Mouse (Mus musculus) Patski (cell line): ENCODE measurements around the gene Olfr701. TPM values are rescaled to one million over a fixed set of nuclear protein-coding genes. Genes with fewer than 3 reads are reported as not detected.

Experiments used
- ATAC-seq: fragments of 100-300 bp; one replicate; pipeline ENCODE4 v1.8.0; 2021
- CTCF ChIA-PET: fragments of 350-600 bp; sonication (Branson Sonifier 250); formaldehyde crosslinking; loops from one replicate; lab custom pipeline; 2022; ENCODE audit warnings: inconsistent platforms; lab: Charles Lee
- POLR2A ChIA-PET: fragments of 350-600 bp; sonication (Branson Sonifier 250); formaldehyde crosslinking; loops from one replicate; lab custom pipeline; 2022; ENCODE audit warnings: antibody characterized with exemption, inconsistent platforms; lab: Charles Lee
- DNase-seq: peaks from one replicate; pipeline ENCODE4 v3.0.0-alpha.2; 2011; ENCODE audit warnings: low read depth, low spot score
- H3K27me3 ChIP-seq: fragments of 371-371 bp; one replicate; pipeline ENCODE4 v1.5.1; 2021
- CTCF ChIP-seq: fragments of 100-300 bp; IDR thresholded peaks from one replicate; pipeline ENCODE4 v1.5.1; 2021
- in situ Hi-C: fragments of 300-500 bp; cut with MboI; formaldehyde crosslinking; loops from 3 replicates; pipeline ENCODE4 v1.11.1; 2018; ENCODE audit warnings: low pct_unique_long_range_greater_than_20kb, mixed read lengths
- polyA plus RNA-seq: library from polyadenylated mRNA; unstranded; gene quantifications from one replicate; pipeline ENCODE4 v1.2.3, GENCODE M21; 2021

Gene Olfr701
- polyA plus RNA-seq = 0.04 TPM

DNA sequence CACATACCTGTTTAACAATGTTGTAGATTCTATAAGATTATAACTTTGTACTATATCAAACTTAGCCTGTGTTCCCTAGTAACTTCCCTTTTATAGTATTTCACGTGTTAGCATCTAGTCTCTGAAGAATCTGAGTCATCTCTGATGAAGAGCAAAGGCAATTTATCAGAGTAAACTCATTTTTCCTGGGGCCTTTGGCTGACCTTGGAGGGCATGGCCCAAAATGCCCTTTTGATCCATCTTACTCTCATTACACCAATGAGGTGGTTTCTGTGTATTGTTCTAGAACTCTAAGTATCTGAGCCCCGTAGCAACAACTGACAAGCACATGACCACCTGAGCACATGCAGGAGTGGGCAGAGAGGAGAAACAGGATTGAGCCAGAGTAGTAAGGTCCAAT lies at the start of gene Olfr701:
Gene Olfr701 (plus strand): TSS at position 301 of the 400 bp plus-strand sequence.
- no peaks in the 10 kb centered on the region for H3K27me3 ChIP-seq
- ChIA-PET POLR2A (no interaction called here), CTCF (no interaction called here)
- DNase-seq = no peak
- TF ChIP-seq CTCF = no peak
- ATAC-seq = no peak
- in situ Hi-C loops = loop anchor here (25.0 kb wide), 1 partner anchor 277 kb away; no protein-coding TSS in a partner anchor

DNA sequence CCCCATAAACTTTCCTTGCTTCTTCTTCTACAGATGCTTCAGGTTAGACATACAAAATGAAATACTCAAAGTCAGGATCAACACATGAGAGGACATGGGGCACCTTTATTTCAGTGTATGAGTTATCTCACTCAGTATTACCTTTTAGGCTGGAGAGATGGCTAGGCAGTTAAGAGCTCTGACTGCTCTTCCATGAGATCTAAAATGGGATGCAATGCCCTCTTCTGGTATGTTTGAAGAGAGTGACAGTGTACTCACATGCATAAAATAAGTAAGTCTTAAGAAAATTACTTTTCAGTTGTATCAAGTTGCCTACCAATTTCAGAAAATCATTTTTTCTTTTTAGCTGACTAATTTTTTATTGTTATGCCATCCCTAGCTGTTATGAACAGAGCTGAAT lies 25.6 kb upstream of the Olfr701 start:
- POLR2A ChIA-PET = no interaction called here
- DNase-seq = no peak
- no peaks in the 10 kb centered on the region for H3K27me3 ChIP-seq
- CTCF ChIA-PET = no interaction called here
- TF ChIP-seq CTCF = no peak
- ATAC-seq = no peak
- in situ Hi-C loops = no loop called here

DNA sequence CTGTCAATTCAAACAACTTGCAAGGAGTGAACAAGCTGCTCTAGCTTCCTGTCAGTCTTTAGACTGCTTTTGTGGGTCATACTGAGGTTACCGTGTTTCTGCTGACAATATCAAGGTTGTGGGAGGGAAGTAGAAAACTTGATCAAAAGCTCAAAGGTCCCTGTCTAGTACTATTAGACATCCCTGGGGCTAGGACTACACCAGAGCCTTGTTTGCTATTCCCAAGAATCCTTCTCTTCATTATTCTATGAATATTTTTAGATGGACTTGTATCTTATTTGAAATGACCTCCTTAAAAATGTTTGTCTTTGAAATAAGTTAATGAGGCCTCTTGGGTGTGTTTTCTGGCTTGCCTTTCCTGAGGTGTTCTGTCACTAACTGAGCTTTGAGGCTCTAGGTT lies 20.8 kb upstream of the Olfr701 start, which contains the start of gene Olfr699:
Gene Olfr699 (minus strand): TSS at position 101 of the 400 bp plus-strand sequence.
- DNase-seq = no peak
- ATAC-seq = no peak
- in situ Hi-C loops = no loop called here
- ChIA-PET POLR2A (no interaction called here), CTCF (no interaction called here)
- TF ChIP-seq CTCF = no peak
- H3K27me3 ChIP-seq = no peaks in the 10 kb centered on the region

DNA sequence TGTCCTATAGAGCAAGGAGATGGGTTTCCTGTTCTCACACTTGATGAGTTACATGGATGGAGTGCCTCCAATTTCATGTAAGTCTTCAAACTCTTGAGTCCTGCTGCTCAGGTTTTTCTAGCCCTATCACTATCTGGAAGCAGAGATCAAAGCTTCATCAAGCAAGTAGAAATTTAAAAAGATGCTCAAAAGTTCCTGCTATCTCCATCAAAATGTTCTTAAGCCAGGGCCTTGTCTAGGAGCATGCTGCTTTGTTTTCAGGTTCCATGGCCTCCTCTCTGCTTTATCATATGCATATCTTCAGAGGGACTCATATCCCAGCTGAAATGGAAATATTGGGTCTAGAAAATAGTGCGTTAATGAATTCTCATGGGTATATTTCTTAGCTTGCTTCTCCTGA lies 5.2 kb upstream of the Olfr701 start, which contains the start of gene Olfr700:
Gene Olfr700 (minus strand): TSS at position 101 of the 400 bp plus-strand sequence.
- no peak for DNase-seq
- in situ Hi-C loops = loop anchor here (25.0 kb wide), 1 partner anchor 271 kb away; no protein-coding TSS in a partner anchor
- peaks cover 2% of the 10 kb centered on the region for H3K27me3 ChIP-seq
- CTCF ChIA-PET = no interaction called here
- POLR2A ChIA-PET = no interaction called here
- ATAC-seq = no peak
- TF ChIP-seq CTCF = no peak

DNA sequence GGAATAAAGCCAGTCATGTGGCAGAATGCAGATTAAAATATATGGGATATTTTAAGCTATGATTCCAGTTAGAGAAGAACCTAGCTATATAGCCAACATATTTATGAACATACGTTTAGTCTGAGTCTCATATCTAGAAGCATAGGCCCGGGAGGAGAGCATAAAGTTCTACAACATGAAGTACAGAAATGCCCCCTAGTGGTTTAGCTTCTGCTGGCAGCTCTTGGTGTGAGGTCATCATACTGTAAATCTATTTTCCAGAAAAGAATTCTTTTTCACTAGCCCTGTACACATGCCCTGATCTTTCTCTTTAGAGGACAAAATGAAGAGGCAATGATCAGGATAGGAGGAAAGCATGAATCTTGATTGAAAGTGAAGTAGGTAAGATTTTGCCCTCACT lies 1.8 kb downstream of the Olfr701 start:
- peak; percentile 54 for TF ChIP-seq CTCF
- ChIA-PET CTCF (interaction anchor here (0.9 kb wide), 1 partner anchor 9 kb away, joined by 3 read pairs; no protein-coding TSS in a partner anchor), POLR2A (no interaction called here)
- DNase-seq = no peak
- no peaks in the 10 kb centered on the region for H3K27me3 ChIP-seq
- in situ Hi-C loops = loop anchor here (25.0 kb wide), 1 partner anchor 278 kb away; no protein-coding TSS in a partner anchor
- no peak for ATAC-seq

DNA sequence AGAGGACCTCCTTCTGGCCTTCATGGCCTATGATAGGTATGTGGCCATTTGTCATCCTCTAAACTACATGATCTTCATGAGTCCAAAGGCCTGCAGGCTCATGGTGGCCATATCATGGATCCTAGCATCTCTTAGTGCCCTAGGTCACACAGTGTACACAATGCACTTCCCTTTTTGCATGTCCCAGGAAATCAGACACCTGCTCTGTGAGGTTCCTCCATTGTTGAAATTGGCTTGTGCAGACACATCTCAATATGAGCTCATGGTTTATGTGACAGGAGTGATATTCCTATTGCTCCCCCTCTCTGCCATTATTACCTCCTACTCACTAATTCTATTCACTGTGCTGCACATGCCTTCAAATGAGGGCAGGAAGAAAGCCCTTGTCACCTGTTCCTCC lies 4.5 kb downstream of the Olfr701 start:
- DNase-seq = no peak
- no peaks in the 10 kb centered on the region for H3K27me3 ChIP-seq
- in situ Hi-C loops = loop anchor here (25.0 kb wide), 1 partner anchor 281 kb away; no protein-coding TSS in a partner anchor
- no peak for TF ChIP-seq CTCF
- ChIA-PET CTCF (no interaction called here), POLR2A (no interaction called here)
- no peak for ATAC-seq

DNA sequence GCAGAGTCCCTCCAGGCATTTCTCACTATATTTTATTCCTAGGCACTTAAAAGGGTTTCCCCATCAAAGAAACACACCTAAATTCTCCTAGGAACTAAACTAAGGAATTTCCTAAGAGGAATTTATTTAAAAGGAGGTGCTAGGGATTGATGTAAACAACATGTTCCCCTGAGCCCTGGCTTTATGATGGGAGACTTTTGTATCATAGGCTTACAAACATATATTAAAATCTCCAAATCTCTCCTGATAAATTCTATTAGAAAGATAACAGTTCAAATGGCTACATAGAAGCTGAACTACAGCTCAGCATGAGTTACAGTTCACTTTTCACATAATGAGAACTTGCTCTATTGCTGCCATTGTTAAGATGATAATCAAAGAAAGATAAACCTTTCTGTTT lies 19.9 kb downstream of the Olfr701 start, which contains the start of gene Olfr702:
Gene Olfr702 (minus strand): TSS at position 101 of the 400 bp plus-strand sequence.
- ATAC-seq (no peak), DNase-seq (no peak)
- peaks cover 4% of the 10 kb centered on the region for H3K27me3 ChIP-seq
- CTCF ChIA-PET = no interaction called here
- no peak for TF ChIP-seq CTCF
- in situ Hi-C loops = no loop called here
- POLR2A ChIA-PET = no interaction called here

GRCm38 (mm10) chr7:106843060-106843459 lies 29.1 kb downstream of the Olfr701 start, which contains the start of gene Olfr703:
Gene Olfr703, plus strand, starts transcription at chr7:106843360.
- no peak for ATAC-seq
- no peak for TF ChIP-seq CTCF
- ChIA-PET CTCF (no interaction called here), POLR2A (no interaction called here)
- in situ Hi-C loops = no loop called here
- DNase-seq = no peak
- H3K27me3 ChIP-seq = no peaks in the 10 kb centered on the region

DNA sequence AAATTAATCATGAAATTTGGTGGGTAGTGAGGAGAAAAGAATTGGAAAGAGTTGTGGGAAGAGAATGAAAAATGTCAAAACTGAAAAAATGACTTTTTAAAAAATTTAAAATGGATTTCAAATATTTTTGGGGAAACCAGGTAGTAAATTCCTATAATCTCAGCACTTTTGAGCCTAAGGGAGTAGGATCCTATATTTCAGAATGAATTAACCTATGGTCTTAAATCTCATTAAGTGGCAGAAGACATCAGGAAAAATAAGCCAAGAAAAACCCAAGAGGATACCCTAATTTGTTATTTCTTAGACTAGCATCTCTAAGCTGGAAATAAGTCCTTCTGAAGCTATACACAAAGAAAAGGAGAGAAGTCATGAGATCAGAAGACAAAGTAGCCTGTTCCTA lies 49.0 kb downstream of the Olfr701 start, which contains the start of gene Olfr704:
Gene Olfr704 (plus strand): TSS at position 301 of the 400 bp plus-strand sequence.
- DNase-seq = no peak
- CTCF ChIA-PET = no interaction called here
- in situ Hi-C loops = no loop called here
- no peak for ATAC-seq
- H3K27me3 ChIP-seq = no peaks in the 10 kb centered on the region
- TF ChIP-seq CTCF = no peak
- POLR2A ChIA-PET = no interaction called here

Other genes starting within 250 kb of the Olfr701 start
- not detected for gene Olfr693, start 133.5 kb upstream of the Olfr701 start, polyA plus RNA-seq
- gene Olfr694, start 122.3 kb upstream of the Olfr701 start, polyA plus RNA-seq = not detected
- not detected for gene Olfr695, start 97.7 kb upstream of the Olfr701 start, polyA plus RNA-seq
- not detected for gene Olfr697, start 71.7 kb upstream of the Olfr701 start, polyA plus RNA-seq
- not detected for gene Olfr698, start 58.7 kb upstream of the Olfr701 start, polyA plus RNA-seq
- not detected for gene Olfr699, start 20.9 kb upstream of the Olfr701 start, polyA plus RNA-seq
- not detected for gene Olfr700, start 5.3 kb upstream of the Olfr701 start, polyA plus RNA-seq
- 0.05 TPM for gene Olfr702, start 19.8 kb downstream of the Olfr701 start, polyA plus RNA-seq
- gene Olfr703, start 29.2 kb downstream of the Olfr701 start, polyA plus RNA-seq = not detected
- not detected for gene Olfr704, start 49.1 kb downstream of the Olfr701 start, polyA plus RNA-seq
- gene Olfr705, start 62.8 kb downstream of the Olfr701 start, polyA plus RNA-seq = not detected
- gene Olfr706, start 74.0 kb downstream of the Olfr701 start, polyA plus RNA-seq = not detected
- gene Olfr707, start 87.1 kb downstream of the Olfr701 start, polyA plus RNA-seq = not detected
- not detected for gene Olfr1532-ps1, start 93.9 kb downstream of the Olfr701 start, polyA plus RNA-seq
- not detected for gene Olfr709-ps1, start 118.1 kb downstream of the Olfr701 start, polyA plus RNA-seq
- gene Olfr710, start 134.2 kb downstream of the Olfr701 start, polyA plus RNA-seq = not detected
- gene Olfr6, start 149.8 kb downstream of the Olfr701 start, polyA plus RNA-seq = not detected
- gene Olfr711, start 161.3 kb downstream of the Olfr701 start, polyA plus RNA-seq = not detected
- gene Olfr2, start 191.9 kb downstream of the Olfr701 start, polyA plus RNA-seq = not detected
- not detected for gene Olfr713, start 217.0 kb downstream of the Olfr701 start, polyA plus RNA-seq